ENCODE assay signal across 8 mouse cellular contexts in genomic region chr15:10981377-10982063, GRCm38 (mm10). TPM values are rescaled to one million over a fixed set of nuclear protein-coding genes. Genes with fewer than 3 reads are reported as not detected.
DNase-seq lines count a peak whose midpoint lies in the region; ATAC-seq and TF ChIP-seq lines count a peak whose summit lies in the region.

Gene Amacr, plus strand, starts transcription at chr15:10981756.

- intact Hi-C loops in heart, postnatal 25 days (cut with DNase I): loop anchor here (5.0 to 10.0 kb wide), 2 partner anchors 59 to 497 kb away; partner anchors contain the start of genes Brix1 and Rad1

- peak within 1 kb of the TSS; percentile 56 for H3K9ac ChIP-seq in ES-Bruce4 (ENCODE audit: low read depth, poor library complexity, severe bottlenecking)
- H3K9ac ChIP-seq in forebrain, embryonic 15.5 days (replicated peaks): peak within 1 kb of the TSS; percentile 82

- peak; percentile 80 for TF ChIP-seq EP300 in ES-Bruce4 (IDR thresholded peaks at IDR 0.05; ENCODE audit: insufficient read depth, low read depth, low read length)

- no peak for TF ChIP-seq CTCF in ES-Bruce4 (IDR thresholded peaks at IDR 0.05; ENCODE audit: low read depth, low read length)
- TF ChIP-seq CTCF in lung, adult 2 months (IDR thresholded peaks at IDR 0.05; ENCODE audit: insufficient read depth, low read length): 0 out of 2 replicates have a peak, but pooled peaks have one; percentile 11

- H3K36me3 ChIP-seq in ES-Bruce4 (ENCODE audit: control insufficient read depth, insufficient read depth, low read length, poor library complexity, severe bottlenecking): no peaks in the 10 kb centered on the region
- no peaks in the 10 kb centered on the region for H3K36me3 ChIP-seq in forebrain, embryonic 15.5 days

- peaks cover 4% of the 10 kb centered on the region for H3K4me1 ChIP-seq in ES-Bruce4 (ENCODE audit: control insufficient read depth, insufficient read depth, low read length)
- H3K4me1 ChIP-seq in forebrain, embryonic 15.5 days: peaks cover 9% of the 10 kb centered on the region
- peaks cover 2% of the 10 kb centered on the region for H3K4me1 ChIP-seq in lung, adult 2 months (ENCODE audit: control insufficient read depth, insufficient read depth, low read length)

- no peaks in the 10 kb centered on the region for H3K27me3 ChIP-seq in ES-Bruce4 (ENCODE audit: control insufficient read depth, insufficient read depth, low read length, poor library complexity, severe bottlenecking)
- no peaks in the 10 kb centered on the region for H3K27me3 ChIP-seq in forebrain, embryonic 15.5 days

- ATAC-seq in forebrain, embryonic 15.5 days (replicated peaks): peak; percentile 100
- ATAC-seq in neutrophil, adult 5-6 weeks (ENCODE audit: extremely low read depth, insufficient number of reproducible peaks, low FRiP score, poor library complexity, severe bottlenecking): peak; percentile 88

- under 1% methylated on average over 51 of the region's 52 CpGs for WGBS in forebrain, embryonic 15.5 days
- WGBS in lung, adult 2 months: under 1% methylated on average over 52 of the region's 52 CpGs

- peak within 1 kb of the TSS; percentile 68 for H3K4me2 ChIP-seq in forebrain, embryonic 15.5 days (replicated peaks)

- peak within 1 kb of the TSS; percentile 77 for H3K4me3 ChIP-seq in ES-Bruce4 (ENCODE audit: low read depth, low read length)
- peak within 1 kb of the TSS; percentile 85 for H3K4me3 ChIP-seq in forebrain, embryonic 15.5 days
- peak within 1 kb of the TSS; percentile 98 for H3K4me3 ChIP-seq in lung, adult 2 months (replicated peaks; ENCODE audit: extremely low read depth, low read depth, low read length)

- H3K27ac ChIP-seq in ES-Bruce4 (ENCODE audit: insufficient read depth, low read length): peak within 1 kb of the TSS; percentile 28
- H3K27ac ChIP-seq in forebrain, embryonic 15.5 days (replicated peaks): peak within 1 kb of the TSS; percentile 89

- H3K9me3 ChIP-seq in ES-Bruce4 (replicated peaks; ENCODE audit: control insufficient read depth, insufficient read depth, low read length, poor library complexity, severe bottlenecking): no peaks in the 10 kb centered on the region
- no peaks in the 10 kb centered on the region for H3K9me3 ChIP-seq in forebrain, embryonic 15.5 days

- DNase-seq in cerebellum, adult 11-12 months: peak; percentile 93
- DNase-seq in heart, postnatal 25 days (ENCODE audit: low spot score): peak; percentile 81
- peak; percentile 85 to 94 for DNase-seq in layer of hippocampus, adult 18-20 months (ENCODE audit: low spot score in 2 of 2)
- DNase-seq in lung, adult 2 months: peak; percentile 91
- DNase-seq in thymus, adult 18-20 months: peak; percentile 73 to 74

- TF ChIP-seq POLR2A in ES-Bruce4 (IDR thresholded peaks at IDR 0.05; ENCODE audit: insufficient read depth, low read length): no peak
- TF ChIP-seq POLR2A in lung, adult 2 months (IDR thresholded peaks at IDR 0.05; ENCODE audit: borderline replicate concordance, extremely low read depth, low read depth, low read length): peak; percentile 63

RNA-seq across cellular contexts. Expression of gene Amacr, which starts in this region (rescaled TPM):
- 11.8 and 15.0 TPM in 2 replicates for polyA plus RNA-seq in ES-Bruce4 (2011; ENCODE audit: insufficient read depth, insufficient read length, low read depth, missing spikeins)
- polyA plus RNA-seq in forebrain, embryonic 15.5 days (2015; fragmentation: Nextera tagmentation; extraction: Ambion mirVana): 7.9 and 11.0 TPM in 2 replicates
- total RNA-seq in heart, postnatal 25 days (2021): 10 to 100 TPM; 31.2 to 32.7 TPM
- total RNA-seq in layer of hippocampus, adult 18-20 months (2021): 10 to 100 TPM; 13.2 TPM
- polyA plus RNA-seq in lung, adult 2 months (2012; rRNA removed): 4.4 and 6.9 TPM in 2 replicates
- total RNA-seq in neutrophil, adult 5-6 weeks (2017): 3.4 and 5.2 TPM in 2 replicates

Comparison
In these comparisons a context has a peak if more than half of its experiments do, and no peak if none do; other contexts are left out.
1. Peak in every context shown above with its lines: DNase-seq, ATAC-seq, H3K4me3 ChIP-seq and H3K27ac ChIP-seq.